Comparison of ENCODE assay signal across 21 mouse cellular contexts in the genomic region with DNA sequence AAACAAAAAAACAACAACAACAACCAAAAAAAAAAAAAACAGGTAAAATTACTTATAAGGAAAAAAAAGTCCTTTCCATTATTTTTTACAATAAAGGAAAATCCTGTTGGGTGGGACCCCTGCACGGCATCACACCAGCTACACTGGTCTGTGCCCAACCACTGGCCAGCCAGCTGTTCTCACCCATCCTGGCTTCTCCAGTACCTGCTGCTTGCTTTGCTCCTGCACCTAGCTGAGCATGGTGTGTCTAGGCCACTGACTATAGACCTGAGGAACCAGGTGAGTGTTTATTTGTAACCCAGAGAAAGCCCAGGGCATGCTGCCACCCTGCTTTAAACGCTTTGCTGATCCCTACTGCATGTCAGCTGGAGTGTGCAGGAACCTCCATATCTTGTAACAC. TPM values are rescaled to one million over a fixed set of nuclear protein-coding genes. Genes with fewer than 3 reads are reported as not detected.
DNase-seq lines count a peak whose midpoint lies in the region; ATAC-seq and TF ChIP-seq lines count a peak whose summit lies in the region.
"Had no signal": no experiment of that assay in that cellular context is flagged by ENCODE, and none has a peak within 500 bp of the region (broad histone marks: within the 10 kb centered on the region; RNA-seq: fewer than 3 reads in every experiment).

No protein-coding gene starts in this region.

- H3K9ac ChIP-seq in heart, adult 2 months (ENCODE audit: low read depth, low read length) = no peak overlapping the region
- H3K9ac ChIP-seq in midbrain, embryonic 11.5 days (ENCODE audit: low read length) = no peak overlapping the region
- no peak overlapping the region for H3K9ac ChIP-seq in midbrain, embryonic 14.5 days (replicated peaks; ENCODE audit: low read length)

- no peaks in the 10 kb centered on the region for H3K4me1 ChIP-seq in heart, adult 2 months (ENCODE audit: control insufficient read depth, insufficient read depth, low read length)
- H3K4me1 ChIP-seq in midbrain, embryonic 11.5 days (ENCODE audit: control insufficient read depth, insufficient read depth, low read length) = no peaks in the 10 kb centered on the region
- no peaks in the 10 kb centered on the region for H3K4me1 ChIP-seq in midbrain, embryonic 14.5 days (ENCODE audit: control insufficient read depth, insufficient read depth, low read length)

- ATAC-seq in midbrain, embryonic 11.5 days (ENCODE audit: low FRiP score) = no peak
- no peak for ATAC-seq in midbrain, embryonic 14.5 days (ENCODE audit: low FRiP score, low TSS enrichment)
- ATAC-seq: activated CD4-positive, CD25-positive, alpha-beta regulatory T cell, adult 4 months; CD4-positive, CD25-positive, alpha-beta regulatory T cell, adult 4 months; Patski had no signal

- no peak overlapping the region for H3K4me3 ChIP-seq in heart, adult 2 months
- H3K4me3 ChIP-seq in midbrain, embryonic 11.5 days (ENCODE audit: low read depth, low read length) = no peak overlapping the region
- no peak overlapping the region for H3K4me3 ChIP-seq in midbrain, embryonic 14.5 days (replicated peaks; ENCODE audit: low read depth, low read length)

- H3K27ac ChIP-seq in heart, adult 2 months = no peak overlapping the region
- no peak overlapping the region for H3K27ac ChIP-seq in midbrain, embryonic 11.5 days (ENCODE audit: low read depth, low read length)
- no peak overlapping the region for H3K27ac ChIP-seq in midbrain, embryonic 14.5 days (replicated peaks; ENCODE audit: low read depth, low read length)

- no peaks in the 10 kb centered on the region for H3K79me2 ChIP-seq in heart, adult 2 months (replicated peaks; ENCODE audit: control insufficient read depth, insufficient read depth, low read length)

- TF ChIP-seq EP300 in heart, adult 2 months (IDR thresholded peaks at IDR 0.05; ENCODE audit: insufficient read depth, low read depth, low read length) = no peak

- no peak overlapping the region for H3K4me2 ChIP-seq in midbrain, embryonic 11.5 days
- H3K4me2 ChIP-seq in midbrain, embryonic 14.5 days (ENCODE audit: low read length) = no peak overlapping the region

- H3K27me3 ChIP-seq in heart, adult 2 months (ENCODE audit: control insufficient read depth, insufficient read depth, low read length) = no peaks in the 10 kb centered on the region
- H3K27me3 ChIP-seq in midbrain, embryonic 11.5 days (ENCODE audit: control insufficient read depth, insufficient read depth, low read length) = no peaks in the 10 kb centered on the region
- no peaks in the 10 kb centered on the region for H3K27me3 ChIP-seq in midbrain, embryonic 14.5 days (ENCODE audit: control insufficient read depth, insufficient read depth, low read length)
- H3K27me3 ChIP-seq: CH12.LX, Patski had no signal

- DNase-seq in heart, adult 11 months = peak; percentile 84
- DNase-seq in heart, adult 2 months = no peak
- DNase-seq in midbrain, embryonic 11.5 days (ENCODE audit: low spot score, missing footprints) = peak; percentile 71
- no peak for DNase-seq in midbrain, embryonic 14.5 days
- DNase-seq: adrenal gland, adult 2 months; adrenal gland, adult 8-10 months; adrenal gland, postnatal 10 days; adrenal gland, postnatal 14 days; adrenal gland, postnatal 25 days; adrenal gland, postnatal 36 days; B cell, adult 2 months; cerebellum, adult 11 months; cerebellum, adult 11-12 months; cerebellum, adult 18-20 months had no signal

- H3K36me3 ChIP-seq in heart, adult 2 months (ENCODE audit: control insufficient read depth, insufficient read depth, low read length) = no peaks in the 10 kb centered on the region
- peaks cover 46% of the 10 kb centered on the region for H3K36me3 ChIP-seq in midbrain, embryonic 11.5 days (ENCODE audit: control insufficient read depth, insufficient read depth, low read length)
- peaks cover 95% of the 10 kb centered on the region for H3K36me3 ChIP-seq in midbrain, embryonic 14.5 days (ENCODE audit: control insufficient read depth, insufficient read depth, low read length)

- intact Hi-C loops in heart, adult 2 months (cut with DNase I) = no loop called here

- H3K9me3 ChIP-seq in midbrain, embryonic 11.5 days (ENCODE audit: control insufficient read depth, low read length) = no peaks in the 10 kb centered on the region
- no peaks in the 10 kb centered on the region for H3K9me3 ChIP-seq in midbrain, embryonic 14.5 days (ENCODE audit: control insufficient read depth, low read length)
- H3K9me3 ChIP-seq: G1E had no signal

- WGBS in heart, adult 2 months = 97% methylated on average over 2 of the region's 2 CpGs
- 93% methylated on average over 2 of the region's 2 CpGs for WGBS in midbrain, embryonic 11.5 days
- 93% methylated on average over 2 of the region's 2 CpGs for WGBS in midbrain, embryonic 14.5 days

- TF ChIP-seq POLR2A in heart, adult 2 months (IDR thresholded peaks at IDR 0.05; ENCODE audit: insufficient read depth, low read depth, low read length) = no peak

- no peak for TF ChIP-seq CTCF in heart, adult 2 months (IDR thresholded peaks at IDR 0.05)

RNA-seq across cellular contexts. Expression of a gene that starts 8.4 kb away (rescaled TPM):
- total RNA-seq in heart, adult 2 months (2021) = 10 to 100 TPM; 11.1 to 11.6 TPM
- 12.2 and 17.6 TPM in 2 replicates for polyA plus RNA-seq in heart, adult 2 months (2012; rRNA removed)
- 7.7 and 8.0 TPM in 2 replicates for polyA plus RNA-seq in midbrain, embryonic 11.5 days (2014; fragmentation: Nextera tagmentation; extraction: Ambion mirVana)
- 9.2 and 9.8 TPM in 2 replicates for polyA plus RNA-seq in midbrain, embryonic 14.5 days (2014; fragmentation: Nextera tagmentation; extraction: Ambion mirVana)

RNA-seq across cellular contexts. Expression of a gene that starts 15.2 kb away (rescaled TPM):
- total RNA-seq in heart, adult 2 months (2021) = 1 to 10 TPM in 1 of 2 experiments, under 1 TPM in 1; 0.23 to 1.4 TPM
- 0.16 and 0.79 TPM in 2 replicates for polyA plus RNA-seq in heart, adult 2 months (2012; rRNA removed)
- 1.9 and 4.0 TPM in 2 replicates for polyA plus RNA-seq in midbrain, embryonic 11.5 days (2014; fragmentation: Nextera tagmentation; extraction: Ambion mirVana)
- polyA plus RNA-seq in midbrain, embryonic 14.5 days (2014; fragmentation: Nextera tagmentation; extraction: Ambion mirVana) = 2.0 and 4.6 TPM in 2 replicates

RNA-seq across cellular contexts. Expression of a gene that starts 18.2 kb away (rescaled TPM):
- 10 to 100 TPM; 22.3 to 22.8 TPM for total RNA-seq in heart, adult 2 months (2021)
- 7.3 and 15.1 TPM in 2 replicates for polyA plus RNA-seq in heart, adult 2 months (2012; rRNA removed)
- polyA plus RNA-seq in midbrain, embryonic 11.5 days (2014; fragmentation: Nextera tagmentation; extraction: Ambion mirVana) = 66.4 and 71.5 TPM in 2 replicates
- 21.9 and 23.9 TPM in 2 replicates for polyA plus RNA-seq in midbrain, embryonic 14.5 days (2014; fragmentation: Nextera tagmentation; extraction: Ambion mirVana)

RNA-seq across cellular contexts. Expression of a gene that starts 30.5 kb away (rescaled TPM):
- 100 to 1,000 TPM; 303 to 355 TPM for total RNA-seq in heart, adult 2 months (2021)
- polyA plus RNA-seq in heart, adult 2 months (2012; rRNA removed) = 201 and 451 TPM in 2 replicates
- polyA plus RNA-seq in midbrain, embryonic 11.5 days (2014; fragmentation: Nextera tagmentation; extraction: Ambion mirVana) = 1,266 and 1,289 TPM in 2 replicates
- polyA plus RNA-seq in midbrain, embryonic 14.5 days (2014; fragmentation: Nextera tagmentation; extraction: Ambion mirVana) = 553 and 588 TPM in 2 replicates

RNA-seq across cellular contexts. Expression of a gene that starts 42.5 kb away (rescaled TPM):
- 1 to 10 TPM in 1 of 2 experiments, under 1 TPM in 1; 0.94 to 5.8 TPM for total RNA-seq in heart, adult 2 months (2021)
- 2.6 and 9.9 TPM in 2 replicates for polyA plus RNA-seq in heart, adult 2 months (2012; rRNA removed)
- 1.8 and 2.5 TPM in 2 replicates for polyA plus RNA-seq in midbrain, embryonic 11.5 days (2014; fragmentation: Nextera tagmentation; extraction: Ambion mirVana)
- 0.59 and 0.66 TPM in 2 replicates for polyA plus RNA-seq in midbrain, embryonic 14.5 days (2014; fragmentation: Nextera tagmentation; extraction: Ambion mirVana)
- total RNA-seq: adrenal gland, postnatal 25 days; adrenal gland, postnatal 36 days; CH12.LX; ES-E14 had no signal
- polyA plus RNA-seq: activated CD4-positive, CD25-positive, alpha-beta regulatory T cell, adult 4 months; C2C12; CD4-positive, CD25-positive, alpha-beta regulatory T cell, adult 4 months; Patski had no signal

Comparison
In these comparisons a context has a peak if more than half of its experiments do, and no peak if none do; other contexts are left out.
1. DNase-seq: peak in heart, adult 11 months (single experiment) and midbrain, embryonic 11.5 days (single experiment); none in heart, adult 2 months (0 of 2) and midbrain, embryonic 14.5 days (single experiment).